In genomic region chr7:97872396-97872795, GRCm38 (mm10) we compare ENCODE assay signal across 19 mouse cellular contexts. TPM values are rescaled to one million over a fixed set of nuclear protein-coding genes. Genes with fewer than 3 reads are reported as not detected.
A peak's percentile ranks its signal among the peaks of the same experiment; 100 is the strongest.
DNase-seq lines count a peak whose midpoint lies in the region.
"Had no signal": no experiment of that assay in that cellular context is flagged by ENCODE, and none has a peak within 500 bp of the region (broad histone marks: within the 10 kb centered on the region; RNA-seq: fewer than 3 reads in every experiment).

No protein-coding gene starts in this region.

- DNase-seq in cerebellum, adult 9-11 months, result peak; percentile 43
- no peak for DNase-seq in cerebellum, adult 11-12 months
- peak; percentile 22 for DNase-seq in gastrocnemius, adult 18-20 months (ENCODE audit: low spot score)
- DNase-seq in gastrocnemius, postnatal 36 days, result no peak
- DNase-seq in layer of hippocampus, adult 11-12 months (ENCODE audit: low spot score), result peak; percentile 32
- DNase-seq in layer of hippocampus, postnatal 10 days (ENCODE audit: low spot score in 2 of 2), result no peak
- DNase-seq in right cerebral cortex, postnatal 10 days (ENCODE audit: low spot score in 2 of 2), result peak; percentile 43 to 53
- DNase-seq in right cerebral cortex, postnatal 14 days, result no peak
- DNase-seq: adrenal gland, postnatal 10 days; heart, postnatal 14 days; kidney, adult 18-20 months; kidney, postnatal 25 days; liver, postnatal 0 days; lung, postnatal 10 days; right cerebral cortex, postnatal 4 days had no signal

- intact Hi-C loops in gastrocnemius, postnatal 36 days (cut with DNase I), result no loop called here

RNA-seq across cellular contexts. Expression of gene Gdpd4, which starts 47.4 kb away (rescaled TPM):
- total RNA-seq in gastrocnemius, adult 18-20 months (2021), result not detected
- under 1 TPM in 1 of 2 experiments, not detected in 1; 0.08 TPM for total RNA-seq in gastrocnemius, postnatal 36 days (2021)
- total RNA-seq in layer of hippocampus, postnatal 10 days (2021), result not detected
- total RNA-seq: adrenal gland, postnatal 10 days; ES-E14; heart, postnatal 14 days; layer of hippocampus, postnatal 36 days; liver, adult 2 months; megakaryocyte progenitor cell, adult 5-6 weeks had no signal

Comparison
In these comparisons a context has a peak if more than half of its experiments do, and no peak if none do; other contexts are left out.
1. DNase-seq: peak in cerebellum, adult 9-11 months (single experiment), gastrocnemius, adult 18-20 months (single experiment), layer of hippocampus, adult 11-12 months (single experiment) and right cerebral cortex, postnatal 10 days (2 of 2); none in cerebellum, adult 11-12 months (single experiment), gastrocnemius, postnatal 36 days (0 of 2), layer of hippocampus, postnatal 10 days (0 of 2) and right cerebral cortex, postnatal 14 days (single experiment).